Mouse (Mus musculus): ENCODE results near the gene Wdr13.

DNA sequence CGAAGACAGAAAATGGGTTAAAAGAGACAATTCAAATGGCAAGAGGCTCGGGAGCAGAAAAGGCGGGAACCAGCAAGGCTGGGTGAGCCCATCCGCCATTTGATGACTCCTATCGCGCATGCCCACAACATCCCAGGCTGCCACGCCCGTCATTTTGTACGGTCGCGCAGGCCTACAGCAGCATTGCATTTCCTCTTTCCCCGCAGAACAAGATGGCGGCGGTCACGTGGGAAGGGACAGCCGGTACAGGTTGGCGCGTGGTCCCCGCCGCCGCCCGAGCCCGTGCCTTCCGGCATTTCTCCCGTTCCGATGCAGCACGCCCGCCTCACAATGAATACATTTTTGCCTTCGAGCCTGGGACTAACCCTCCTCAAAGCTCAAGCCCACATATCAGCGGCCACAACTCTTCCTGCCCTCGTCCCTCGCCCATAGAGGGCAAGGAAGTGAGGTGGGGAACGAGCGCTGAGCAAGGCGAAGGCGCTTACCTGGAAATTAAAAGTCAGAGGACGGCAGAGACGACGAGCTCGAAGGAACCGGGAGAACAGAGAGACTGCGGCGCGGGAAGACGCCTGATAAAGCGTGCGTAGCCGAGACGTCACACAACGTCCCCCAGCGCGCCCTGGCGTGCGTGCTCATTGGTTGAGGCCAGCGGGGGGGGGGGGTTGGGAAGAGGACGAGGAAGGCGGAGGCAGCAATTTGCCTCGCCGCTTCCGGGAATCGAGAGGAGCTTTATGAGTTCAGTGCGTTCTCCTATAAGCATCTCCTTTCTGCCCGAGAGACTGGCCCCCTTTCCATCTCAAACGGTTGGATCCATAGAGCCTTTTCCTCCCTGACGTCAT lies 12.7 kb upstream of the Wdr13 start, which contains the start of gene Rbm3:
- TF ChIP-seq CTCF (IDR thresholded peaks at IDR 0.05; ENCODE audit: insufficient read depth, low read length) = no peak
- peak; percentile 90 for TF ChIP-seq POLR2A (IDR thresholded peaks at IDR 0.05; ENCODE audit: borderline replicate concordance, extremely low read depth, low read depth, low read length)
